Mouse (Mus musculus) skeletal muscle tissue, adult 2 months (tissue): ENCODE data around the gene Rnf144b.
A peak's percentile ranks its signal among the peaks of the same experiment; 100 is the strongest.

Source experiments
- DNase-seq: peaks from one replicate; pipeline ENCODE4 v3.0.0-alpha.2; 2012; ENCODE audit warnings: low read depth, low spot score

Gene Rnf144b

GRCm38 (mm10) chr13:47122537-47123430 is at the start of gene Rnf144b:
Gene Rnf144b, plus strand, starts transcription at chr13:47122656.
- DNase-seq, result no peak

GRCm38 (mm10) chr13:47076156-47076555 is 46.3 kb upstream of the Rnf144b start:
- DNase-seq, result no peak

GRCm38 (mm10) chr13:47077367-47077766 is 45.1 kb upstream of the Rnf144b start:
- no peak for DNase-seq

- DNase-seq, result no peak
Measured at GRCm38 (mm10) chr13:47078799-47079198, 43.7 kb upstream of the Rnf144b start.

- DNase-seq, result no peak
Measured at GRCm38 (mm10) chr13:47080905-47081505, 41.5 kb upstream of the Rnf144b start.

- DNase-seq, result no peak
Measured at GRCm38 (mm10) chr13:47088433-47088832, 34.0 kb upstream of the Rnf144b start.

- no peak for DNase-seq
Measured at GRCm38 (mm10) chr13:47089271-47089670, 33.2 kb upstream of the Rnf144b start.

- no peak for DNase-seq
Measured at GRCm38 (mm10) chr13:47093791-47094190, 28.7 kb upstream of the Rnf144b start.

GRCm38 (mm10) chr13:47096591-47096990 is 25.9 kb upstream of the Rnf144b start:
- peak; percentile 10 for DNase-seq

- no peak for DNase-seq
Measured at GRCm38 (mm10) chr13:47099265-47099664, 23.2 kb upstream of the Rnf144b start.

GRCm38 (mm10) chr13:47100587-47100986 is 21.9 kb upstream of the Rnf144b start:
- DNase-seq, result no peak

- DNase-seq, result no peak
Measured at GRCm38 (mm10) chr13:47104146-47104545, 18.3 kb upstream of the Rnf144b start.

GRCm38 (mm10) chr13:47104856-47105541 is 17.5 kb upstream of the Rnf144b start:
- no peak for DNase-seq

GRCm38 (mm10) chr13:47105711-47106579 is 16.5 kb upstream of the Rnf144b start, which contains the start of gene Dek:
Gene Dek, minus strand, starts transcription at chr13:47106201.
- peak; percentile 68 for DNase-seq

GRCm38 (mm10) chr13:47106580-47106888 is 15.9 kb upstream of the Rnf144b start:
- DNase-seq, result no peak

GRCm38 (mm10) chr13:47109239-47109638 is 13.2 kb upstream of the Rnf144b start:
- no peak for DNase-seq

- DNase-seq, result no peak
Measured at GRCm38 (mm10) chr13:47111185-47111584, 11.3 kb upstream of the Rnf144b start.

- DNase-seq, result no peak
Measured at GRCm38 (mm10) chr13:47112056-47112455, 10.4 kb upstream of the Rnf144b start.

- no peak for DNase-seq
Measured at GRCm38 (mm10) chr13:47112924-47113323, 9.5 kb upstream of the Rnf144b start.

- DNase-seq, result no peak
Measured at GRCm38 (mm10) chr13:47116000-47116399, 6.5 kb upstream of the Rnf144b start.

GRCm38 (mm10) chr13:47121333-47121889 is 1.0 kb upstream of the Rnf144b start:
- no peak for DNase-seq
